Mouse (Mus musculus) gastrocnemius, postnatal 4 days (tissue): ENCODE results near the gene Slc6a9. TPM values are rescaled to one million over a fixed set of nuclear protein-coding genes. Genes with fewer than 3 reads are reported as not detected.
A peak's percentile ranks its signal among the peaks of the same experiment; 100 is the strongest.

Source experiments
- DNase-seq, 2 experiments: peaks; one replicate each; pipeline ENCODE4 v3.0.0; 2021 to 2022; ENCODE audit warnings: low spot score in 2 of 2, mixed read lengths in 2 of 2
- long read RNA-seq, 2 experiments: library from polyadenylated mRNA; stranded (forward); transcript quantifications; one replicate each; pipeline ENCODE4 v2.0.0; 2021
- total RNA-seq, 2 experiments: library from RNA; stranded (reverse); gene quantifications; 2 replicates each; pipeline ENCODE4 v1.2.3; 2021

The Slc6a9 gene
- total RNA-seq: 1 to 10 TPM; 6.1 to 6.9 TPM
- long read RNA-seq, experiment 1, partial matches to known transcripts: 1 of 8 reads
- long read RNA-seq, experiment 1, other reads (novel, unspliced or antisense): 4 of 8 reads
- long read RNA-seq, experiment 2, transcript Slc6a9-201 (14 exons, 3,479 nt): major isoform, 8 of 15 reads
- long read RNA-seq, experiment 2, partial matches to known transcripts: 5 of 15 reads
- long read RNA-seq, experiment 2, other reads (novel, unspliced or antisense): 2 of 15 reads

DNA sequence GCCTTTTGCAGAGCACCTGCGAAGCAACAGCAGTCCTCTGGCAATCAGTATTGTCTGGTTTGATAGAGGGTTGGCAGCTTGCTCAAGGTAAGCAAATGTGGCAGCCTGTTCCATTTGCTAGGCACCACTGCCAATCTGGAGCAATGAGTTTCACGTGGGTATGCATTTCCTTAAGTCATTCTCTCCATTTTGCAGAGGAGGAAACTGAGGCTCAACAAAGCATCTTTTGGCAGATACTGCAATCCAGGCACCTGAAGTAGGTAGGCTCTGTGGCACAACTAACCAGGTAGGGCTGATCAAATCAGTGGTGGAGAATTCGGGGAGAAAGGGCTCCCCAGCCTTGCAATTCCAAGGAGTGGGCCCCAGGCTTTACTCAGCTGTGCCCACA lies at the start of gene Slc6a9:
Gene Slc6a9, plus strand, starts transcription at position 50 of the 388 bp plus-strand sequence.
- no peak for DNase-seq

DNA sequence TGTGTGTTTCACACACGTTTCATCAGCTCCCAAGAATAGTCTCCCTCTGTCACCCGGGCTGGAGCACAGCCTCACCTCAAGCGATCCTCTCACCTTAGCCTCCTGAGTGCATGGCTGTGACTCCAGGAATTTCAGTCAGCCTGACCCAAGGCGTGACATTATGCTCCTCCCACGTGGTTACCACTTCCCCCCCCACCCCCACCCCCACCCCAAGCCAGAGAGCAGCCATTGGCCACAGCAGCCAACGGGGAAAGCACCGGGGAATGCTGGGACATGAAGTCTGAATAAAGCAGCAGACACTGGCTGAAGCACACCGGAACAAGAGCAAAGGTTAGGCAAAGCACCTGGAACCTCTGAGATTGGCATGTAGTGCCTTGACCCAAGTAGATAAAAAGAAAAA lies 47.3 kb upstream of the Slc6a9 start:
- no peak for DNase-seq

DNA sequence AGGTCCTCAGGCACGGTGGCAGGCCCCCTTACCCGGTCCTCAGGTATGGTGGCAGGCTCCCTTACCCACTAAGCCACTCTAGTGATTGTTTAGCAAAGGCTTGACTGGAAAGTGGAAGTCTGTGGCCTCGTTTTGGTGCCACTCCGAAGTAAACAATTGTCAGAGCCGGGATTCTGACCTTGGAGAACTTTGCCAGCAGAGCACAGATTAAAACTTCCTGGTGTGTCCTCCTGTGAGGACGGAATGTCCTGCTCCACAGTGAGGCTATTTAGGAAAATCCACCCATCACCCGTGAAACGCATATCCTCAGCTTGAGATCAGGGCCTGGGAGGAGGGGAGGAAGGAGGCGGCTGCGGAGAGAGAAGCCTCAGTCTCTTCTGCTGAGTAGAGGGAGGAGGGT lies 46.0 kb upstream of the Slc6a9 start:
- no peak for DNase-seq

DNA sequence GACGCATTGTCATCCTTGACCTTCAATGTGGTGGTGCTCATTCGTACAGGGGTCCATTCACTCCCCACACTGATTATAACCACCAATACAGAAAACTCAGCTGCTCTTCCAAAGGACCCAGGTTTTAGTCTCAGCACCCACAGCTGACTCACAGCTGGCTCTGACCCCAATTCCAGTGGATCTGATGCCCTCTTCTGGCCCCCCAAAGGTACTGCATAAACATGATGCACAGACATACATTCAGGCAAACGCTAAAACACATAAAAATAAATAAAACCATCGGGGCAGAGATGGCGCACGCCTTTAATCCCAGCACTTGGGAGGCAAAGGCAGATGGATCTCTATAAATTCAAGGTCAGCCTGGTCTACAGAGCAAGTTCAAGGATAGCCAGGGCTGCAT lies 34.4 kb upstream of the Slc6a9 start:
- no peak for DNase-seq

DNA sequence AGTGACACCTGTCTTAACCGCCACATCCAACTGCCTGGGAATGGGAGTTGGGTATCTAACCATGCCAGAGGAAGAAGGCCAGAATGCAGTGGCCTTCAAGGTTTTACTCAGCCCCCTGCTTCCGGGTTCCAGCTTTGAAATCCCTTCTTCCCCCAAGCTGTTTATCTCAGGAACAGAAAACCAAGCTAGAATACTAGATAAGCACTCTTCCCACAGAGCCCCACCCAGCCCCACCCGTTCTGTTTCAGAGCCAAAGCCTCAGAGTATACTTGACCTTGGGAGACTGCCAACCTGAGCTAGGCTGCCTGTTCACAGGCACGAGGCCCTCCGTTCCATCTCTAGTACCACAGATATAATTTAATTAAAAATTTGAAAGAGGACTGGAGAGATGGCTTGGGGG lies 27.3 kb upstream of the Slc6a9 start:
- no peak for DNase-seq

DNA sequence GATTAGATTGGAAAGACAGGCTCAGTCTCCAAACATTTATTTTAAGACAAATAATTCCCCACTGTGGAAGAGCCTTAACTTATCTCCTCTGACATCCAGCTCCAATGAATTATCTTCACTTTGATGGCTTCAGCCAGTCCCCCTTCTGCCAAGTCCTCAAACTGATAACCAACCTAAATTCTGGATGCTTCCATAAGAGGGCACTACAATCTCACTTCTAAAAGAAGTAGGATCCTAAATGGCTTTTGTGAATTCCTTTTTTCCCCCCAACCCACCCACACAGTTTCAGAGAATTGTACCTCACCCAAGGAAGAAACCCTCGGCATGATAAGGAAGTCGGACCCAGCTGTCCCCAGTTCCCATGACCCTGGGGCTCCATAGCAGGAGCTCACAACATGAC lies 23.4 kb upstream of the Slc6a9 start:
- no peak for DNase-seq

DNA sequence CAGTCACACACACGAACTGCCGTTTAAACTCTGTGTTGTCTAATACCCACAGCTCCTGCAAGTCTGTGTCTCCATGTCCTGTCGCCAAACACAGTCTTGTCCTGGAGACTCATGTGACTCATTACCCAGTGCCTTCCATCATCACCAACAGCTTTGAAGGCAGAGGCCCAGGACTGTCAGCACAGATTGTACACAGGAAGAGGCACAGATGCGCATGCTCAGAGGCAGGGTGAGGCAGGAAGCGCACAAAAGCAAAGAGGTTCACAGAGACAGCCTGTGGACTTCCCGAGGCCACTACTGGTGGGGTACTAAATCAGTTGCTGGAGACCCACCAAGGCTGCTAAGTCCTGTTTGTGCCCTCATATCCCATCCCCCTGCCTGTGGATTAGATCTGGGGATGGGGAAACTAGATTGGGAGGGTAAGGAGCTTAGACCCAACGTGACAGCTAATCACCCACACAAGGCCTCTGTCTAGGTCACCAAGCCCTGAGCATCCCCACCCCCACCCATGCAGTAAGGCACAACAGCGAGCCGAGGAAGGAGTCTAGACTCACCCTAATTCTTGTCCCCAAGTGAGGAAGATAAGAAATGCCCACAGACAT lies 20.6 kb upstream of the Slc6a9 start:
- no peak for DNase-seq

DNA sequence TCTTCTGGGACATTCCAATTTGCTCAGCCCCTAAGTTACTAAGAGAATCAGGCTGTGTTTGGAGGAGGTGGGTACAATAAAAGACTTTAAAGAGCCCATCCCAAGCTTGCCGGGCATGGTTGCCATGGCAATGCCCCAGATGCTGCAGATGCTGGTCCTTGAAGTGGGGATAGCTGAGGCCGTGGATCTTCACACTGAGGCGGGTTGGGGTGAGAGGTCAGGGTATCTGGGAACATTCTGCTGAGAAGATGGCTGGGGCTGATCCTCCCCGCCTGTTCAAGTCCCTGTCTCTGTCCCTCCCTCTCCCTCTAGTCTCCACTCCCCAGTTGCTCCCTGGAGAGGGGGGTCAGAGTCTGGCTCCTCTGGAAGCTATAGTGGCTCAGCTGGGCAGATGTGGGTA lies 20.0 kb upstream of the Slc6a9 start:
- no peak for DNase-seq

DNA sequence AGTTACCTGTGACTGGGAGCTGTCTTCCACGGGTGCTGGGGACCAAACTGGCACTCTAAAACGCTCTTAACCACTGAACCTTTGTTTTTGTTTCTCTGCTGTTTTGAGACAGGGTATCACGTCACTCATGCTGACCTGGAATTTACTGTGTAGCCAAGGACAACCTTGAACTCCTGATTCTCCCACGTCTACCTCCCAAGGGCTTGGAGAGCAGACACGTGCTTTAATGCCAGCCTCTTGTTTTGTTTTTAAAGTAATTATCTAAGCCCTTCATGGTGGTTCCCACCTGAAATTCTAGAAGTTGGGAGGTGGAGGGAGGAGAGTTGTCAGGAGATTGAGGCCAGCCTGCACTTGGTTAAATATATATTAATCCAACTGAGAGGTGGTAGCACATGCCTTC lies 17.5 kb upstream of the Slc6a9 start:
- DNase-seq: no peak

DNA sequence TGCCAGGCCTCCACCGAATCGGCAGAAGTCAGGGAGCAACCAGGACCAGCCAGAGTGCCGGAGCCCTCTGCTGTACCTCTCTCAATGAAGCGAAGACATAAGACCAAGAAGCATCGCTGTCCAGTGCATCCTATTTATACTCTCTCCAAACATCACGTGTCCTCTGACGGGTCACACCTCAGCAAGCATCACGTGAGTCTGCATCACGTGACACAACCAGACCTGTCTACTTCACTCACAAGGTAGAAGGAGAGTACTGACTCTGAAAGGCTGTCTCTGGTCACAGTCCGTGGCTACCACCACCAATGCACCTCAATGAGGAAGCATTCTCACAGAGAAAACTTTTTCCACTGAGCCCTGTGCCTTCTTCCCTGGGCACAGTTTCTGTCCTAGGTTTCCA lies 16.3 kb upstream of the Slc6a9 start:
- no peak for DNase-seq

DNA sequence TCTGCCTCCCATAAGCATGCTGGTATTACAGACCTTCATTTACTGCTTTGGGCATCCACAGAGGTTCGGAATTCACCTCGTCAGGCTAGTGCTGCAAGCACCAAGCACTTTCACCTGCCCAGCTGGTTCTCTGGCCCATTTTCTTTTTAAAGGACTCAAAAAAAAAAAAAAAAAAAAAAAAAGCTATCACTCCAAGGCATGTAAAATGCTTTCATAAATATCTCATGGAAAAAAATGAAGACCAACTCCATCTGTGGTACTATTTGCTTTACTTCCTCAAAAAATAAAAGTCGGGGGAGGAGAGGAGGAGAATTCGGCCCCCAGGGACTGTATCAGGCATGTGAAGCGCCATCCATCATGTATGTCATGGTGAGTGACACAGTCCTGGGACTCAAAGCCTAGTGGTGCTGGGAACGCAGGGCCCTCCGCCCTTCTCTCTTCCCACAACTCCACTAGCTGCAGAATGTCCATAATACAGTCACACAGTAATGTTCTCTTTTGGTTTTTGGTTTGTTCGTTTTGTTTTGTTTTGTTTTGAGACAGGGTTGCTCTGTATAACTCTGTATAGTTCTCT lies 5.6 kb upstream of the Slc6a9 start:
- DNase-seq: no peak

DNA sequence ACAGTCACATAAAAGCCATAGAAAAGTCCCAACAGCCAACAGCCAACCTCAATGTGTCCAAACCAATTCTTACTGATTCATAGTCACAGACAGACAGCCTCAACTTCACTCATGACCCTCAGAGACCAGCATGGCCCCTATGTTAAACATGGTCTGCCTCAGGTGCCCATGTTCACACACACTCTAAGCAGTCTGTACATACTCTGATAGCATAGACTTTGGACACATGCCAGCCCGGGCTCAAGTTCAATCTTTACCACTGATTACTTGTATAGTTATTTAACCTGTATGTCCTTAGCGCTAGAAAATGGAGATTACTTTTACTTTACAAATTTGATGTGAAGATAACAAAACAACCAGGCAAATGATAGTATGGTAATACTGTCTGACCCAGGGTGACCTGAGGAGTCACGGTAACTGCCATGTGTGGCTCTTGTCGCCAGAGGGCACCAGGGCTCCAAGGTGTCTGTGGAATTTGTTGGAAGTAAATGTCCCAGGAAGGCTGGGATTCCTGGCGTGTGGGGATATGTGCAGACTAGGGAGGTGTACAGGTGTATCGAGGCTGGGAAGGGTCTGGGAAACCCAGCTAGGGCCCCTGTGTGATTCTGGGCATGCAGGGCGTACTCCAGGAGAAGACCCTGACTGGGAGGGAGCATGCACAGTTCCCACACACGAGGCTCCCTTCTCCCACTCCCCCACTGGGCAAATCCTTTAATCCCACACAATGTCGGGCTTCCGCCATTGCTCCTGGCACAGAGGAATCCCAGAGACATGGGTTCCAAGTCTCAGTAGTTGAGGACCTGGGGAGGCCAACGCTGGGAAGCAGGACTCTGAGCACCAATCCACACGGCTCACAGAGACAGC lies 4.8 kb upstream of the Slc6a9 start:
- peak; percentile 36 to 61 for DNase-seq

DNA sequence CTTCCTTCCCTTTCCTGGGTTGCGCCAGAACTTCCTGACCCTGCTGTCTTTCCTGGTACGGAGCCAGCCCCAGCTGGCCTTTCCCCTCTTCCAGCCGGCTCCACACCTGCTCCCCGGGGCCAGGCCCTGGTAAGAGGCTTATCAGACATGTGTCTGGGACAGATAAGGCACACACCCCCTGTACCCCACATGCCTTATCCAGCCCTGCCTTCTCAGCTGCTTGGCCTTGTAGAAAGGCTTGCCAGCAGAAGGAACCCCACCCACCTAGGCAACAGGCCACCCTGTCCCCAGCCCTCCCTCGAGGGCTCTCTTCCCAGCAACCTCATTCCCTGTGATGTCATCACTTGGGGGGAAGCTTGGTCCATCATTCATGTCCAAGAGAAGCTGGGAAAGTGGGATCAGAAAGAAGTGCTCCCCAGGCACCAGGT lies 4.2 kb upstream of the Slc6a9 start:
- peak; percentile 48 to 75 for DNase-seq

DNA sequence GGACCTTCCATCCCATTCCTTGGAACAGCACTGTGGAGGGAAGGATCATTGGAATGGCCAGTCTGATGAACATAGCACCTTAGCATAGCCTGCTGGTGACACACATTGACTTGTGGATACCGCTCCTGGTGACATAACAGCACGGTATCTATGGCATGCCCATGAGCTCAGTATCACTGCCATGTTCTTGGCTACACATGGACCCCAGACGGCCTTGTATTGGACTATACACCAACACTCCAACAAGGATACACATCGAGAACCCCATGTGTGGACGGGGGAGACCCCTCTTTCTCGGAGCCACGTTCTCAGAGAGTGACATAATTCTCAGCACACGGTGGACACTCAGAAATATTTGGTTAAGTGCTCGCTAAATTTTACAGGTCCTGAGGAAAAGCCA lies 3.5 kb upstream of the Slc6a9 start:
- no peak for DNase-seq

DNA sequence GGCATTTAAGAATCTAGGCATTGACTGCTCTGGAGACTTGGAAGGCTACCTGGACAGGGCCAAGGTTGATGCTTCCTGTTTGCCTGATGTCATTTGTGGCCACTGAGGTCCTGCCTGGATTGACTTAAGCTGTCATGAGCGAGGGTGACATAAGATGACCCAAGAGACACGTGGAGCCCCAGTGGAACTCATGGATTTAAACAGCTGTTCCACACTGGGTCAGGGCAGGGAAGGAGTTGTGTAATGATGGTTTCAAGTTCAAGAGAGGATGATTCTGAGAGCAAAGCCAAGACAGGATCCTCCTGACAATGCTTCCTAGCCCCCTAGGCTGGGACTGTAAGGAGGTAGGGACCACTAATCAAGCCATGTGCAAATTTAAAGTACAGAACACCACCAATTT lies 2.8 kb upstream of the Slc6a9 start:
- DNase-seq: no peak

DNA sequence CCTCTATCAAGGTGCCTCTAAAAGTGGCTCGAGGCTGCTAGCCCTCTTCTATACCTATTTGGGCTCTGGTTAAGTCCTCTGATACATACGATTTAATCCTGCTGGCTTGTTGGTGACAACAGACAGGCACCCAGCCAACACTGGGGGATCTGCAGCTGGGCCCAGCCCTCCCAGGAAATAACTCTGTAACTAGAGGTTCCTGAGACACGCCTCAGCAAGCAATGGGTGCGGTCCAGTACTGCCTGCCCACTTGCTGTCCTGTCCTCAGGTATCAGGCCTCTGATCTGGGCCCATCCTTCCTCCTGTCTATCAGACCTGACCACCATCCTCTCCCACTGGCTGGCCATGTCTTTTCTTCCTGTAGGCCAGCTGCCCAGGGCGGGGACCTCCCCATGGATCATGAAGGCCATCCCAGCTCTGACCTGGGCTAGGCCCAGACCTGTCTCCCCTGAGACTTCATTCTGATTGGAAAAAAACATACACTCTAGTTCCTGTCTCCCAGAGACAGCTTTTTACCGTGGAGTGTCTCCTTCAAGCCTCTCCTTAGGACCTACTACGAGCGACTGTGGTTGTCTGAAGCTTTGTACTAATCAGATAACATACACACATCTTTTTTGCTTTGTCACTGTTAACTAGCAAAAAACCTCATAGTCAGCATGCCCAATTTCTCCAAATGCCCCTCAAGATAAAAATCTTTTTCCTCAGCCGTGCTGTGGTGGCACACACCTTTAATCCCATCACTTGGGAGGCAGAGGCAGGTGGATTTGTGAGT lies 2.2 kb upstream of the Slc6a9 start:
- peak in 1 of 2 experiments; percentile 32 for DNase-seq

DNA sequence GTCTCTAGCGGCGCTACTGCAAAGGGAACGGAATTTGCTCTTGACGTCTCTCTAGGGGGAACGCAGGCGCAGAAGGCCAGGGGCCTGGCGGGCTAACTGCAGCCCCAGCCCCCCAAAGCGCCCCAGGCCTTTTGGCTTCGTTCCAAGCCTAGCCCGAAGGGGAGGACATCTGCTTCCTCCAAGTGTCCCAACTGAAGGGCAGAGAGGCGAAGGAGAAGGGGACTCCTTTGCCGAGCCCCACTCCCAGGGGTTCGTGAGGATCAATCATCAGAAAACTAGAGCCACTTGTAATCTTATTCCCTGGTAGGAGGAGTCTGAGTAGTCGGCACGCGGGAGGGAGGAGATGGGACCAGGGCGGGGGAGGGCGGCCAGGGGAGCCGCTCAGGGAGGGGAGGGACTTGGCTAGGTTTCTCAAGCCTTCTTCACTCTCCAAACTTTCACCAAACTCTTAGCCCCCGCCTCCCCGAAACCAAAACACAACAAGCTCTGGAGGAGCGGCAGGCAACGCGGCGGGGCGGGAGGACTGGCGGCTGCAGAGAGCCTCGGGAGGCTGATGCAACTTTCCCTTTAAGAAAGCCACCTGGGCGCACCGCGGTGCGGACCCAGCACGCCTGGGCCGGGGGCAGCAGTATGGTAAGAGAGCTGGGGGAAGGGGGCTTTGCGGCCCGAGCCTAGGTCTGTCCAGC lies 682 bp downstream of the Slc6a9 start:
- DNase-seq: peak in 1 of 2 experiments; percentile 56

DNA sequence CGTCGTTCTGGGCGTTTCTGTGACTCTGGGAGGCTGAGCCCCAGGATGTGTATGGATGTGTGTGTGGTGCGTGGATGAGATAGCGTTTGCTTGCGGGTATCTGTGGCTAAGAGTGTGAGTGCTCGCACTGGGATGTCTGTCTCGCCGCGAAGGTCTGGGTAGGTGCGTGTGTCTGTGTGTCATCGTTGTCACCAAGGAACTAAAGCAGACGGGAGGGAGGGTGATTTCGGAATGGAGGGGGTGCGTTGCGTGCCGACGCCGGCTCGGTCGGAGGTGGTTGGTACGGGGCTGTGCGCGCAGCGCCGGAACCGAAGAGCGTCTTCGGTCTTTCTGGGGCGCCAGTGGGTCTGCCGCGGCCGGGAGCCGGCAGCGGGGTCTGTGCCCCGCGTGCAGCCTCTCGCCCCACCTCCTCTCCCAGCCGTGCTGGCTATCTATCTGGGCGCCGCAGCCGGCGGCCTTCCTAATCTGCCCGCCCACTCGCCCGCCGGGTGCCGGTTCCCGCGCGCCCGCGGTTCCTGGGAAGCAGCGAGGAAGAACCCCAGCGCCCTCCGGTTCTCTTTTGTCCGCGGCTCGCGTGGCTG lies 1.3 kb downstream of the Slc6a9 start:
- DNase-seq: peak in 1 of 2 experiments; percentile 42

DNA sequence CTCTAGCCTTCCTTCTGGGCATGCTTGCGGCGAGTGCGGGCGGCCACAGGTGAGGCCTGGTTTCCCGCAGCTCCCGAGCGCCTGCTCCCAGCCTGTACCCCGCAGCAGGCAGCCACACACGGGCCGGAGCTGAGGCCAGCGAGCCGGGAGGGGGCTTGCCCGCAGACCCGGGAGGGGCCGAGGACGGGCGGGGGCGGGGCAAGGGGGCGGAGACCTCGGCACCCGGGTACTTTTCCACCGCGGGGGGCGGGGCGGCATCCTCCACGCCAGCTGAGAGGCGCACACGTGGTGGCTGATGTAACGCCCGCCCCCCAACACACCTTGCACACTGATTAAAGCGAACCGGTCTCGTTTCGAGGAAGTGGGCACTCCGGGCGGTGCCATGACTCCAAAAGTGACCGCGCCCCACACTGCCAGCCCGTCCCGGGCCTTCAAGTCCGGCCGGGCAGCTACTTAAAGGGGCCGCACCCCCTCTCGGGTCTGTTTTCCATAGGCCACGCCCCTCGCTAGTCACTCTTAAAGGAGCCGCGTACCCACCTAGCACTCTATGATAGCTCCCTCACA lies 2.0 kb downstream of the Slc6a9 start:
- peak; percentile 79 to 84 for DNase-seq

DNA sequence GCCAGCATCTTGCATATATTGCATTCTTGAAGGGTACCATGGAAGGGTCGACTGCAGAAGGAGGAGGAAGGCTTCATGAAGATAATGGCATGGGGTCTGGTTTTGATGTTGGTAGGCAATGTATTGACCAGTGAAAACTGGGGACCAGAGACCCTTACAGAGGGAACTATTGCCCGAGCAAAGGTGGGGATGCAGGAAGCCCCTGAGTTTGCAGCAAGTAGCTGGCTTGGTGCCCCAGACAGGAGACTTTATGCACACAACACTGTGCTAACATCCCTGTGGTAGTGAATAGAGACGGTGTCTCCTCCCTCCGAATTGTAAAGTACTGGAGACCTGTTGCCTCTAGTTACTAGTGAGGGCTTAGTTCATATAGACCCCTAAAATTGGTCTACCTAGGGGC lies 3.0 kb downstream of the Slc6a9 start:
- no peak for DNase-seq
